8 mouse cellular contexts compared by ENCODE assay signal in the genomic region with DNA sequence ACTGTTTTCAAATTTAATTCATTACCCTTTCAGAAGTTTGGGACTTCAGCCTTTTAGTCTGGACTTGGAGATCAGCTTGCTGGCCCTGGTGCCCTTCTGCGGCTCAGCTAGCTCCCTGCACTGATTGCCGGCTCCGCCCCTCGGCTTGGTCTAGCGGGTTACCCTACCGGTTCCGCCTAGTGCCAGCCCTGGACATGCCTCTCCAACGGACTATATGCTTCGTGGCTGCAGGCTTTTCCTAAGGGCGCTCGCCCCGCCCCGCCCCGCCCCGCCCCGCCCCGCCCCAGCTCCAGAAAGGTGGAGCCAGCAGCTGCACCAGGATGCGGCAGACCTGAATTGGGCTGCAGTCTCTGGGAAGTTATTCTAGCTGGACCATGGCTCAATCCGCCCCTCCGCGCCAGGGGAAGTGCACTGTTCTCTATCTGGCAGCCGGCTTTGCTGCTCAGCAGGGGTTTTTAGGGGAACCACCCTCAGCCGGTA. TPM values are rescaled to one million over a fixed set of nuclear protein-coding genes. Genes with fewer than 3 reads are reported as not detected.
DNase-seq lines count a peak whose midpoint lies in the region; ATAC-seq and TF ChIP-seq lines count a peak whose summit lies in the region.

No protein-coding gene starts in this region.

- H3K36me3 ChIP-seq in G1E (replicated peaks), result no peaks in the 10 kb centered on the region
- H3K36me3 ChIP-seq in forebrain, embryonic 10.5 days (replicated peaks), result no peaks in the 10 kb centered on the region
- no peaks in the 10 kb centered on the region for H3K36me3 ChIP-seq in heart, embryonic 16.5 days (ENCODE audit: control insufficient read depth, insufficient read depth)
- H3K36me3 ChIP-seq in lung, embryonic 14.5 days (ENCODE audit: insufficient read depth), result no peaks in the 10 kb centered on the region
- no peaks in the 10 kb centered on the region for H3K36me3 ChIP-seq in neural tube, embryonic 14.5 days (ENCODE audit: control insufficient read depth, insufficient read depth, low read length)

- peaks cover 18% of the 10 kb centered on the region for H3K4me1 ChIP-seq in G1E (ENCODE audit: insufficient read depth, low read depth, low read length)
- H3K4me1 ChIP-seq in forebrain, embryonic 10.5 days, result peaks cover 22% of the 10 kb centered on the region
- H3K4me1 ChIP-seq in heart, embryonic 16.5 days (ENCODE audit: control insufficient read depth, insufficient read depth, low read length), result peaks cover 3% of the 10 kb centered on the region; the same call in 1 of the 2 replicates
- no peaks in the 10 kb centered on the region for H3K4me1 ChIP-seq in lung, embryonic 14.5 days (ENCODE audit: insufficient read depth)
- no peaks in the 10 kb centered on the region for H3K4me1 ChIP-seq in neural tube, embryonic 14.5 days (ENCODE audit: control insufficient read depth, insufficient read depth, low read length)

- peak overlapping the region; percentile 70; the same call in 1 of the 2 replicates for H3K4me3 ChIP-seq in G1E (ENCODE audit: low read depth, low read length)
- peak overlapping the region; percentile 46 for H3K4me3 ChIP-seq in forebrain, embryonic 10.5 days
- H3K4me3 ChIP-seq in heart, embryonic 16.5 days (ENCODE audit: low read length), result peak overlapping the region; percentile 47
- peak overlapping the region; percentile 24 for H3K4me3 ChIP-seq in lung, embryonic 14.5 days (ENCODE audit: low read depth, low read length)
- H3K4me3 ChIP-seq in neural tube, embryonic 14.5 days (ENCODE audit: low read depth, low read length), result peak overlapping the region; percentile 24

- peak overlapping the region; percentile 70 for H3K27ac ChIP-seq in forebrain, embryonic 10.5 days
- H3K27ac ChIP-seq in heart, embryonic 16.5 days (ENCODE audit: low read length), result peak overlapping the region; percentile 78
- peak overlapping the region; percentile 58 for H3K27ac ChIP-seq in lung, embryonic 14.5 days (ENCODE audit: low read depth)
- peak overlapping the region; percentile 52; the same call in 1 of the 2 replicates for H3K27ac ChIP-seq in neural tube, embryonic 14.5 days (ENCODE audit: low read depth, low read length)

- DNase-seq in G1E (ENCODE audit: low spot score), result peak; percentile 68
- peak; percentile 58 for DNase-seq in c-Kit-positive CD71-positive TER-119-negative erythroid progenitor cells, embryonic 14.5 days (ENCODE audit: low read depth)
- peak; percentile 88 for DNase-seq in forebrain, embryonic 10.5 days (ENCODE audit: extremely low spot score, low spot score)
- peak; percentile 95 for DNase-seq in kidney, postnatal 14 days
- DNase-seq in lung, embryonic 14.5 days, result peak; percentile 91
- peak; percentile 26 for DNase-seq in thymus, postnatal 0 days (ENCODE audit: low spot score)

- peak overlapping the region; percentile 72 for H3K4me2 ChIP-seq in heart, embryonic 16.5 days (ENCODE audit: low read depth, low read length)
- peak overlapping the region; percentile 62 for H3K4me2 ChIP-seq in lung, embryonic 14.5 days
- peak overlapping the region; percentile 55 for H3K4me2 ChIP-seq in neural tube, embryonic 14.5 days (ENCODE audit: low read depth, low read length)

- no peak for TF ChIP-seq CTCF in G1E (IDR thresholded peaks at IDR 0.05; ENCODE audit: low read depth, low read length)
- no peak for TF ChIP-seq CTCF in lung, embryonic 14.5 days (IDR thresholded peaks at IDR 0.05; ENCODE audit: low read depth)

- peak overlapping the region; percentile 73 for H3K9ac ChIP-seq in heart, embryonic 16.5 days (ENCODE audit: low read length)
- 0 out of 2 replicates have a peak overlapping the region, but pooled peaks have one; percentile 37 for H3K9ac ChIP-seq in lung, embryonic 14.5 days
- peak overlapping the region; percentile 39 for H3K9ac ChIP-seq in neural tube, embryonic 14.5 days (replicated peaks; ENCODE audit: low read depth, low read length)

- no peaks in the 10 kb centered on the region; the same call in 1 of the 2 replicates for H3K9me3 ChIP-seq in G1E (replicated peaks)
- 0 out of 2 replicates have a peak, but pooled peaks cover 4% of the 10 kb centered on the region for H3K9me3 ChIP-seq in forebrain, embryonic 10.5 days
- peaks cover 4% of the 10 kb centered on the region; the same call in 1 of the 2 replicates for H3K9me3 ChIP-seq in heart, embryonic 16.5 days (replicated peaks; ENCODE audit: control insufficient read depth, low read length)
- H3K9me3 ChIP-seq in lung, embryonic 14.5 days (ENCODE audit: low read depth, low read length), result no peaks in the 10 kb centered on the region
- no peaks in the 10 kb centered on the region for H3K9me3 ChIP-seq in neural tube, embryonic 14.5 days (ENCODE audit: control insufficient read depth, low read length)

- WGBS in forebrain, embryonic 10.5 days, result under 1% methylated on average over 23 of the region's 23 CpGs
- under 1% methylated on average over 23 of the region's 23 CpGs for WGBS in heart, embryonic 16.5 days
- WGBS in lung, embryonic 14.5 days, result 0% methylated on average over 23 of the region's 23 CpGs
- under 1% methylated on average over 23 of the region's 23 CpGs for WGBS in neural tube, embryonic 14.5 days

- H3K27me3 ChIP-seq in G1E (ENCODE audit: insufficient read depth, low read length), result no peaks in the 10 kb centered on the region
- no peaks in the 10 kb centered on the region for H3K27me3 ChIP-seq in forebrain, embryonic 10.5 days (ENCODE audit: poor library complexity, severe bottlenecking)
- no peaks in the 10 kb centered on the region for H3K27me3 ChIP-seq in heart, embryonic 16.5 days (ENCODE audit: control insufficient read depth, insufficient read depth, low read length)
- H3K27me3 ChIP-seq in lung, embryonic 14.5 days (ENCODE audit: insufficient read depth, low read length), result no peaks in the 10 kb centered on the region
- H3K27me3 ChIP-seq in neural tube, embryonic 14.5 days (ENCODE audit: control insufficient read depth, insufficient read depth, low read length), result no peaks in the 10 kb centered on the region

- peak; percentile 75 for ATAC-seq in G1E (ENCODE audit: extremely low read depth, insufficient number of reproducible peaks, low FRiP score, poor library complexity, severe bottlenecking)
- peak; percentile 86 for ATAC-seq in heart, embryonic 16.5 days (replicated peaks; ENCODE audit: extremely low read depth, insufficient read depth, low FRiP score)
- peak; percentile 89 for ATAC-seq in lung, embryonic 14.5 days (ENCODE audit: insufficient read depth)
- peak; percentile 57 for ATAC-seq in neural tube, embryonic 14.5 days (ENCODE audit: low read depth)

RNA-seq across cellular contexts. Expression of a gene that starts 4.7 kb away (rescaled TPM):
- total RNA-seq in G1E (2014; fragmentation: Nextera tagmentation) (89.3 and 123 TPM in 2 replicates), G1E (2017) (80.3 and 81.9 TPM in 2 replicates)
- 59.4 and 126 TPM in 2 replicates for polyA plus RNA-seq in G1E (2012)
- polyA plus RNA-seq in forebrain, embryonic 10.5 days (2016; fragmentation: Nextera tagmentation; extraction: Ambion mirVana), result 180 and 183 TPM in 2 replicates
- 224 and 229 TPM in 2 replicates for polyA plus RNA-seq in heart, embryonic 16.5 days (2015; fragmentation: Nextera tagmentation; extraction: Ambion mirVana)
- 126 and 128 TPM in 2 replicates for polyA plus RNA-seq in lung, embryonic 14.5 days (2014; fragmentation: Nextera tagmentation; extraction: Ambion mirVana)
- 133 and 137 TPM in 2 replicates for polyA plus RNA-seq in neural tube, embryonic 14.5 days (2014; fragmentation: Nextera tagmentation; extraction: Ambion mirVana)
- 95.4 and 104 TPM in 2 replicates for polyA plus RNA-seq in thymus, postnatal 0 days (2015; fragmentation: Nextera tagmentation; extraction: Ambion mirVana)

RNA-seq across cellular contexts. Expression of a gene that starts 7.2 kb away (rescaled TPM):
- total RNA-seq in G1E (2014; fragmentation: Nextera tagmentation) (24.0 and 24.6 TPM in 2 replicates), G1E (2017) (8.3 and 8.9 TPM in 2 replicates)
- polyA plus RNA-seq in G1E (2012), result 55.6 and 61.5 TPM in 2 replicates
- polyA plus RNA-seq in forebrain, embryonic 10.5 days (2016; fragmentation: Nextera tagmentation; extraction: Ambion mirVana), result 49.2 and 50.8 TPM in 2 replicates
- polyA plus RNA-seq in heart, embryonic 16.5 days (2015; fragmentation: Nextera tagmentation; extraction: Ambion mirVana), result 44.3 and 46.0 TPM in 2 replicates
- polyA plus RNA-seq in lung, embryonic 14.5 days (2014; fragmentation: Nextera tagmentation; extraction: Ambion mirVana), result 42.0 and 46.5 TPM in 2 replicates
- 59.5 and 61.1 TPM in 2 replicates for polyA plus RNA-seq in neural tube, embryonic 14.5 days (2014; fragmentation: Nextera tagmentation; extraction: Ambion mirVana)
- 37.8 and 38.6 TPM in 2 replicates for polyA plus RNA-seq in thymus, postnatal 0 days (2015; fragmentation: Nextera tagmentation; extraction: Ambion mirVana)

RNA-seq across cellular contexts. Expression of a gene that starts 19.5 kb away (rescaled TPM):
- total RNA-seq in G1E (2014; fragmentation: Nextera tagmentation), result 0.29 TPM in 1 of 2 replicates, not detected in the other
- not detected in 2 replicates for total RNA-seq in G1E (2017)
- 0.02 TPM in 1 of 2 replicates, not detected in the other for polyA plus RNA-seq in G1E (2012)
- 0.33 TPM in 2 replicates for polyA plus RNA-seq in forebrain, embryonic 10.5 days (2016; fragmentation: Nextera tagmentation; extraction: Ambion mirVana)
- 1.4 and 6.4 TPM in 2 replicates for polyA plus RNA-seq in heart, embryonic 16.5 days (2015; fragmentation: Nextera tagmentation; extraction: Ambion mirVana)
- 0.32 TPM in 1 of 2 replicates, not detected in the other for polyA plus RNA-seq in lung, embryonic 14.5 days (2014; fragmentation: Nextera tagmentation; extraction: Ambion mirVana)
- 0.79 and 1.1 TPM in 2 replicates for polyA plus RNA-seq in neural tube, embryonic 14.5 days (2014; fragmentation: Nextera tagmentation; extraction: Ambion mirVana)
- 3.1 and 4.2 TPM in 2 replicates for polyA plus RNA-seq in thymus, postnatal 0 days (2015; fragmentation: Nextera tagmentation; extraction: Ambion mirVana)

RNA-seq across cellular contexts. Expression of a gene that starts 20.8 kb away (rescaled TPM):
- 301 and 400 TPM in 2 replicates for total RNA-seq in G1E (2014; fragmentation: Nextera tagmentation)
- 27.8 and 32.0 TPM in 2 replicates for total RNA-seq in G1E (2017)
- 843 and 964 TPM in 2 replicates for polyA plus RNA-seq in G1E (2012)
- 49.0 and 55.3 TPM in 2 replicates for polyA plus RNA-seq in forebrain, embryonic 10.5 days (2016; fragmentation: Nextera tagmentation; extraction: Ambion mirVana)
- 29.7 and 30.6 TPM in 2 replicates for polyA plus RNA-seq in heart, embryonic 16.5 days (2015; fragmentation: Nextera tagmentation; extraction: Ambion mirVana)
- polyA plus RNA-seq in lung, embryonic 14.5 days (2014; fragmentation: Nextera tagmentation; extraction: Ambion mirVana), result 57.0 and 61.9 TPM in 2 replicates
- 68.5 and 68.9 TPM in 2 replicates for polyA plus RNA-seq in neural tube, embryonic 14.5 days (2014; fragmentation: Nextera tagmentation; extraction: Ambion mirVana)
- 37.9 and 38.5 TPM in 2 replicates for polyA plus RNA-seq in thymus, postnatal 0 days (2015; fragmentation: Nextera tagmentation; extraction: Ambion mirVana)

RNA-seq across cellular contexts. Expression of a gene that starts 53.9 kb away (rescaled TPM):
- total RNA-seq in G1E (2014; fragmentation: Nextera tagmentation) (1.7 and 2.9 TPM in 2 replicates), G1E (2017) (16.0 and 16.1 TPM in 2 replicates)
- 21.7 and 28.3 TPM in 2 replicates for polyA plus RNA-seq in G1E (2012)
- polyA plus RNA-seq in forebrain, embryonic 10.5 days (2016; fragmentation: Nextera tagmentation; extraction: Ambion mirVana), result 24.8 and 25.5 TPM in 2 replicates
- 22.1 and 22.2 TPM in 2 replicates for polyA plus RNA-seq in heart, embryonic 16.5 days (2015; fragmentation: Nextera tagmentation; extraction: Ambion mirVana)
- polyA plus RNA-seq in lung, embryonic 14.5 days (2014; fragmentation: Nextera tagmentation; extraction: Ambion mirVana), result 33.8 and 34.5 TPM in 2 replicates
- polyA plus RNA-seq in neural tube, embryonic 14.5 days (2014; fragmentation: Nextera tagmentation; extraction: Ambion mirVana), result 19.8 and 22.3 TPM in 2 replicates
- polyA plus RNA-seq in thymus, postnatal 0 days (2015; fragmentation: Nextera tagmentation; extraction: Ambion mirVana), result 22.2 and 22.7 TPM in 2 replicates

Comparison
In these comparisons a context has a peak if more than half of its experiments do, and no peak if none do; other contexts are left out.
1. Peak in every context shown above with its lines: DNase-seq, ATAC-seq, H3K4me3 ChIP-seq and H3K27ac ChIP-seq.
2. DNase-seq: peak in every context shown above with its lines; median percentile 95 in kidney, postnatal 14 days; 91 in lung, embryonic 14.5 days; 88 in forebrain, embryonic 10.5 days; 68 in G1E; 58 in c-Kit-positive CD71-positive TER-119-negative erythroid progenitor cells, embryonic 14.5 days; 26 in thymus, postnatal 0 days.